Mouse (Mus musculus) limb, embryonic 14.5 days (tissue): Measurements from ENCODE around the gene Gucy2g. TPM values are rescaled to one million over a fixed set of nuclear protein-coding genes. Genes with fewer than 3 reads are reported as not detected.

Source experiments
- ATAC-seq: fragments of 200-750 bp; cut with Nextera tagmentation; 2 replicates; pipeline ENCODE4 v1.8.0; 2017; ENCODE audit warnings: low read depth, moderate number of reproducible peaks, moderate TSS enrichment; ENCODE audit not compliant: low FRiP score
- DNase-seq: peaks from one replicate; pipeline ENCODE4 v3.0.0-alpha.2; 2015; ENCODE audit warnings: low spot score
- H3K27ac ChIP-seq: fragments of 300-500 bp; sonication (generic); replicated peaks from 2 replicates; pipeline ENCODE4 v1.5.1; 2014; ENCODE audit warnings: low read depth, mild to moderate bottlenecking, low read length, moderate library complexity, mixed read lengths
- H3K27me3 ChIP-seq: fragments of 300-500 bp; sonication (generic); 2 replicates; pipeline ENCODE4 v1.6.1; 2014; ENCODE audit warnings: low read length, mixed read lengths; ENCODE audit not compliant: control insufficient read depth, insufficient read depth
- H3K36me3 ChIP-seq: fragments of 300-500 bp; sonication (generic); 2 replicates; pipeline ENCODE4 v1.6.1; 2014; ENCODE audit warnings: mild to moderate bottlenecking, low read length, moderate library complexity, mixed read lengths; ENCODE audit not compliant: control insufficient read depth, insufficient read depth
- H3K4me1 ChIP-seq: fragments of 300-500 bp; sonication (generic); 2 replicates; pipeline ENCODE4 v1.6.1; 2014; ENCODE audit warnings: antibody characterized with exemption, low read length, mixed read lengths; ENCODE audit not compliant: control insufficient read depth, insufficient read depth
- H3K4me2 ChIP-seq: fragments of 300-500 bp; sonication (generic); replicated peaks from 2 replicates; pipeline ENCODE4 v1.6.1; 2014; ENCODE audit warnings: low read depth, mild to moderate bottlenecking, low read length, moderate library complexity; ENCODE audit not compliant: severe bottlenecking
- H3K4me3 ChIP-seq: fragments of 300-500 bp; sonication (generic); replicated peaks from 2 replicates; pipeline ENCODE4 v1.5.1; 2014; ENCODE audit warnings: low read length
- H3K9ac ChIP-seq: fragments of 300-500 bp; sonication (generic); 2 replicates; pipeline ENCODE4 v1.6.1; 2014; ENCODE audit warnings: mild to moderate bottlenecking, low read depth, low read length, moderate library complexity; ENCODE audit not compliant: severe bottlenecking
- H3K9me3 ChIP-seq: fragments of 300-500 bp; sonication (generic); 2 replicates; pipeline ENCODE4 v1.6.1; 2016; ENCODE audit warnings: low read length; ENCODE audit not compliant: control insufficient read depth
- POLR2A ChIP-seq: fragments of 200-500 bp; IDR thresholded peaks from 2 replicates; pipeline ENCODE4 v1.8.0; 2012; ENCODE audit warnings: inconsistent platforms, mild to moderate bottlenecking, moderate library complexity, borderline replicate concordance; ENCODE audit not compliant: insufficient read depth, insufficient read length; ENCODE audit errors: extremely low read depth
- WGBS: fragments of 180-500 bp; shearing (Covaris S2); extraction: QIAGEN DNeasy Blood & Tissue Kit; methylation state at CpG from one replicate; pipeline ENCODE4 v1.1.7; 2014; 5-methylcytosine and 5-hydroxymethylcytosine counted together
- polyA plus RNA-seq, 2 experiments: library from polyadenylated mRNA; depleted of rRNA in 1 of 2; stranded (reverse) in 1 of 2; unstranded in 1 of 2; fragments of >200 nt; fragmentation: Nextera tagmentation in 1 of 2; extraction: Ambion mirVana in 1 of 2; gene quantifications; 2 replicates each; pipeline versions ENCODE4 v1.2.1 to v1.2.3; 2012 to 2014

The Gucy2g gene
- polyA plus RNA-seq (2012; rRNA removed) (0.11 and 0.13 TPM in 2 replicates), polyA plus RNA-seq (2014; fragmentation: Nextera tagmentation; extraction: Ambion mirVana) (0.04 TPM in 1 of 2 replicates, not detected in the other)

GRCm38 (mm10) chr19:55241186-55241645, at the start of gene Gucy2g:
Gene Gucy2g (minus strand): TSS chr19:55241236.
- Histone ChIP-seq H3K9me3 (no peaks in the 10 kb centered on the region), H3K27me3 (no peaks in the 10 kb centered on the region), H3K36me3 (no peaks in the 10 kb centered on the region), H3K4me2 (no peak within 1 kb of the TSS), H3K4me3 (no peak within 1 kb of the TSS), H3K27ac (no peak within 1 kb of the TSS), H3K4me1 (no peaks in the 10 kb centered on the region), H3K9ac (no peak within 1 kb of the TSS)
- 77% methylated on average over 6 of the region's 6 CpGs for WGBS
- no peak for ATAC-seq
- no peak for TF ChIP-seq POLR2A
- no peak for DNase-seq

GRCm38 (mm10) chr19:55288974-55289373, 47.9 kb upstream of the Gucy2g start:
- ATAC-seq (no peak), DNase-seq (no peak)
- no peak overlapping the region for H3K27ac ChIP-seq

DNA sequence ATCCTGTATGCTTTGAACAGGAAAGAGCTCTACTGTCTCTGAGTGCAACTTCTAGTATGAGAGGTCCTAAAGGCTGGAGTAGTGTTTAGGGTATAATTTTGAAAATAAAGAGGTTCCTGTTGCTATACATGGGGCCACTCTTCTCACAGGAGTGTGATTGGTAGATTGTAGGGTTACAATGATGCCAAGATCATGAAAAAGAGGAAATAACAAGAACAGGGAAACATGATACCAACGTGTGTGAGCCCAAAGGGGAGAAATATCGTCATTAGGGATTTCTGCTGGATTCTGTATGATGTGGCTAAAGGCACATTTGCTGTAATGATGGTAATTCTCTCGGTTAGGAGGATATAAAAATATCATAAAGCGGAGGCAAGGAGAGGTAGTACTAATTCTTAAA, 45.0 kb upstream of the Gucy2g start:
- no peak for TF ChIP-seq POLR2A
- Histone ChIP-seq H3K27ac (no peak overlapping the region), H3K4me2 (no peak overlapping the region), H3K27me3 (no peaks in the 10 kb centered on the region), H3K4me1 (no peaks in the 10 kb centered on the region), H3K4me3 (no peak overlapping the region), H3K9ac (no peak overlapping the region), H3K36me3 (no peaks in the 10 kb centered on the region; the same call in 1 of the 2 replicates), H3K9me3 (no peaks in the 10 kb centered on the region)
- ATAC-seq (no peak), DNase-seq (no peak)
- 66% methylated on average over 4 of the region's 4 CpGs for WGBS

More at GRCm38 (mm10) chr19:55288974-55289373, 47.9 kb upstream of the Gucy2g start:
- Histone ChIP-seq H3K9ac (no peak overlapping the region), H3K4me1 (no peaks in the 10 kb centered on the region), H3K9me3 (no peaks in the 10 kb centered on the region), H3K4me2 (no peak overlapping the region), H3K36me3 (no peaks in the 10 kb centered on the region), H3K4me3 (no peak overlapping the region), H3K27me3 (no peaks in the 10 kb centered on the region)
- no peak for TF ChIP-seq POLR2A

GRCm38 (mm10) chr19:55284093-55284492, 43.1 kb upstream of the Gucy2g start:
- ATAC-seq (no peak), DNase-seq (no peak)
- no peak overlapping the region for H3K4me3 ChIP-seq
- no peaks in the 10 kb centered on the region for H3K9me3 ChIP-seq
- H3K4me1 ChIP-seq: no peaks in the 10 kb centered on the region
- H3K27ac ChIP-seq: no peak overlapping the region
- no peak for TF ChIP-seq POLR2A
- WGBS: 85% methylated on average over 4 of the region's 4 CpGs
- H3K27me3 ChIP-seq: no peaks in the 10 kb centered on the region
- no peak overlapping the region for H3K9ac ChIP-seq
- no peaks in the 10 kb centered on the region; the same call in 1 of the 2 replicates for H3K36me3 ChIP-seq
- no peak overlapping the region for H3K4me2 ChIP-seq

DNA sequence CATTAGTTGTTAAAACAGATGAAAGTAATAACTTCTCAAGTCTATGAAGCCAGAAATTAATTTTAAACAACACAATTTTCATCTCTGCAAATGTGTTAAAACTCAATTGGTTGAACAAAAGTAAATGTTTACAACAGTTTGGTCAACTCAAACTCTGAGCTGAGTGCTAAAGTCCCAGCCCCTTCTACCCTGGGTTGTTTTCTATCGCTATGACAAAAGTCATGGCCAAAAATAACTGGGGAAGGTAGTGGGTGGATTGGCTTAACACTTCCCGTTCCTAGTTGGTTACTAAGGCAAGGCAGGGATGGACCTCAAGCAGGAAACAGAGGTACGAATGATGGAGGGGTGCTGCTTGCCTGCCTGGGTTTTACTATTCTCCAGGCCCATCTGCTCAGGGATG, 35.7 kb upstream of the Gucy2g start:
- Histone ChIP-seq H3K4me3 (no peak overlapping the region), H3K4me1 (no peaks in the 10 kb centered on the region), H3K27me3 (no peaks in the 10 kb centered on the region), H3K9ac (no peak overlapping the region), H3K27ac (no peak overlapping the region), H3K9me3 (no peaks in the 10 kb centered on the region), H3K4me2 (no peak overlapping the region), H3K36me3 (no peaks in the 10 kb centered on the region; the same call in 1 of the 2 replicates)
- DNase-seq (no peak), ATAC-seq (no peak)
- TF ChIP-seq POLR2A: no peak
- 90% methylated on average over 3 of the region's 3 CpGs for WGBS
